Mouse (Mus musculus) MEL (cell line): ENCODE data around the gene Tnfaip2. TPM values are rescaled to one million over a fixed set of nuclear protein-coding genes. Genes with fewer than 3 reads are reported as not detected.

ENCODE experiments used
- DNase-seq: peaks from one replicate; pipeline ENCODE4 v3.0.0; 2011; ENCODE audit warnings: low read depth, low spot score
- H3K27ac ChIP-seq: 2 replicates; pipeline ENCODE4 v1.5.1; 2012; ENCODE audit warnings: low read depth, mild to moderate bottlenecking, control low read depth, low read length, moderate library complexity; ENCODE audit not compliant: control insufficient read depth
- H3K27me3 ChIP-seq, 2 experiments: fragments of 150-350 bp in 1 of 2; sonication (generic) in 1 of 2; 2 replicates each; pipeline ENCODE4 v1.6.1; 2012; ENCODE audit warnings: low read length in 2 of 2, mild to moderate bottlenecking in 2 of 2, improper control_type of control experiment in 1 of 2, moderate library complexity in 1 of 2; ENCODE audit not compliant: insufficient read depth in 2 of 2, control insufficient read depth in 1 of 2
- H3K36me3 ChIP-seq, 2 experiments: 2 replicates each; pipeline ENCODE4 v1.6.1; 2012 to 2014; ENCODE audit warnings: low read length in 2 of 2, improper control_type of control experiment in 1 of 2, inconsistent platforms in 1 of 2, mild to moderate bottlenecking in 1 of 2; ENCODE audit not compliant: insufficient read depth in 2 of 2, control insufficient read depth in 1 of 2
- H3K4me1 ChIP-seq, 2 experiments: fragments of 150-350 bp in 1 of 2; sonication (generic) in 1 of 2; 2 replicates each; pipeline ENCODE4 v1.6.1; 2012; ENCODE audit warnings: low read length in 2 of 2, improper control_type of control experiment in 1 of 2, mild to moderate bottlenecking in 1 of 2; ENCODE audit not compliant: insufficient read depth in 2 of 2, control insufficient read depth in 1 of 2
- H3K4me3 ChIP-seq, 2 experiments: fragments of 150-350 bp in 1 of 2; sonication (generic) in 1 of 2; 2 replicates each; pipeline ENCODE4 v1.5.1; 2012; ENCODE audit warnings: low read depth in 2 of 2, low read length in 2 of 2, mild to moderate bottlenecking in 2 of 2, moderate library complexity in 2 of 2, control low read depth in 1 of 2, improper control_type of control experiment in 1 of 2; ENCODE audit not compliant: control insufficient read depth in 1 of 2, insufficient read depth in 1 of 2
- H3K79me2 ChIP-seq: 2 replicates; pipeline ENCODE4 v1.6.1; 2012; ENCODE audit warnings: mild to moderate bottlenecking, low read length, moderate library complexity; ENCODE audit not compliant: control insufficient read depth, poor library complexity, insufficient read depth
- H3K9ac ChIP-seq: 2 replicates; pipeline ENCODE4 v1.6.1; 2012; ENCODE audit warnings: low read depth, mild to moderate bottlenecking, control low read depth, low read length, moderate library complexity; ENCODE audit not compliant: control insufficient read depth, poor library complexity, severe bottlenecking
- H3K9me3 ChIP-seq: fragments of 150-350 bp; sonication (generic); replicated peaks from 2 replicates; pipeline ENCODE4 v1.6.1; 2012; ENCODE audit warnings: mild to moderate bottlenecking, low read length, improper control_type of control experiment, moderate library complexity; ENCODE audit not compliant: insufficient read depth
- CHD1 ChIP-seq: IDR thresholded peaks from 2 replicates; pipeline ENCODE4 v1.6.1; 2012; ENCODE audit warnings: low read depth, mild to moderate bottlenecking, inconsistent platforms, low read length, improper control_type of control experiment
- CHD2 ChIP-seq: IDR thresholded peaks from 2 replicates; pipeline ENCODE4 v1.6.1; 2011; ENCODE audit warnings: low read length, improper control_type of control experiment
- CTCF ChIP-seq, 3 experiments: IDR thresholded peaks in 2 of 3; conservative IDR thresholded peaks in 1 of 3; 2 replicates each; pipeline ENCODE4 v1.5.1; 2011 to 2012; ENCODE audit warnings: low read length in 3 of 3, low read depth in 2 of 3, mild to moderate bottlenecking in 2 of 3, improper control_type of control experiment in 1 of 3, inconsistent platforms in 1 of 3, mixed read lengths in 1 of 3, moderate library complexity in 1 of 3; ENCODE audit not compliant: control insufficient read depth in 1 of 3, insufficient read depth in 1 of 3, poor library complexity in 1 of 3, severe bottlenecking in 1 of 3
- E2F4 ChIP-seq: IDR thresholded peaks from 2 replicates; pipeline ENCODE4 v1.6.1; 2011; ENCODE audit warnings: low read depth, low read length, improper control_type of control experiment, borderline replicate concordance
- ETS1 ChIP-seq: IDR thresholded peaks from 2 replicates; pipeline ENCODE4 v1.6.1; 2012; ENCODE audit warnings: low read depth, mild to moderate bottlenecking, inconsistent platforms, low read length, improper control_type of control experiment, moderate library complexity
- JUND ChIP-seq: IDR thresholded peaks from 2 replicates; pipeline ENCODE4 v1.6.1; 2011; ENCODE audit warnings: low read depth, mild to moderate bottlenecking, improper control_type of control experiment, low read length
- MAFK ChIP-seq: IDR thresholded peaks from 2 replicates; pipeline ENCODE4 v1.6.1; 2011; ENCODE audit warnings: low read depth, mild to moderate bottlenecking, low read length, improper control_type of control experiment, borderline replicate concordance
- MAX ChIP-seq: IDR thresholded peaks from 2 replicates; pipeline ENCODE4 v1.6.1; 2011; ENCODE audit warnings: low read length, improper control_type of control experiment
- MAZ ChIP-seq: IDR thresholded peaks from 2 replicates; pipeline ENCODE4 v1.6.1; 2012; ENCODE audit warnings: low read depth, mild to moderate bottlenecking, inconsistent platforms, low read length, improper control_type of control experiment
- MXI1 ChIP-seq: IDR thresholded peaks from 2 replicates; pipeline ENCODE4 v1.6.1; 2011; ENCODE audit warnings: mild to moderate bottlenecking, low read depth, low read length, improper control_type of control experiment
- MYB ChIP-seq: IDR thresholded peaks from 2 replicates; pipeline ENCODE4 v1.6.1; 2011; ENCODE audit warnings: mild to moderate bottlenecking, low read depth, low read length, improper control_type of control experiment
- NELFE ChIP-seq: IDR thresholded peaks from 2 replicates; pipeline ENCODE4 v1.6.1; 2011; ENCODE audit warnings: low read depth, low read length, improper control_type of control experiment
- POLR2A ChIP-seq, 2 experiments: IDR thresholded peaks; 2 replicates each; pipeline ENCODE4 v1.6.1; 2011 to 2012; ENCODE audit warnings: low read length in 2 of 2, mild to moderate bottlenecking in 2 of 2, control low read depth in 1 of 2, improper control_type of control experiment in 1 of 2, low read depth in 1 of 2, moderate library complexity in 1 of 2; ENCODE audit not compliant: control insufficient read depth in 1 of 2, insufficient read depth in 1 of 2, poor library complexity in 1 of 2
- POLR2AphosphoS5 ChIP-seq: IDR thresholded peaks from 2 replicates; pipeline ENCODE4 v1.6.1; 2012; ENCODE audit warnings: low read depth, borderline replicate concordance, mild to moderate bottlenecking, inconsistent platforms, low read length, moderate library complexity, mixed read lengths
- TAL1 ChIP-seq: IDR thresholded peaks from 2 replicates; pipeline ENCODE4 v1.6.1; 2012; ENCODE audit warnings: mild to moderate bottlenecking, inconsistent platforms, low read length, moderate library complexity, mixed read lengths
- TCF12 ChIP-seq: IDR thresholded peaks from 2 replicates; pipeline ENCODE4 v1.6.1; 2014; ENCODE audit warnings: low read depth, mild to moderate bottlenecking, inconsistent platforms, low read length, improper control_type of control experiment, moderate library complexity
- USF1 ChIP-seq: IDR thresholded peaks from 2 replicates; pipeline ENCODE4 v1.6.1; 2014; ENCODE audit warnings: low read depth, mild to moderate bottlenecking, inconsistent platforms, low read length, improper control_type of control experiment, moderate library complexity
- USF2 ChIP-seq, 2 experiments: IDR thresholded peaks; 2 replicates each; pipeline ENCODE4 v1.6.1; 2011 to 2012; ENCODE audit warnings: improper control_type of control experiment in 2 of 2, low read length in 2 of 2, borderline replicate concordance in 1 of 2, inconsistent platforms in 1 of 2, low read depth in 1 of 2, mild to moderate bottlenecking in 1 of 2; ENCODE audit not compliant: insufficient read depth in 1 of 2
- ZC3H11A ChIP-seq: IDR thresholded peaks from 2 replicates; pipeline ENCODE4 v1.6.1; 2012; ENCODE audit warnings: low read depth, mild to moderate bottlenecking, inconsistent platforms, low read length, improper control_type of control experiment
- ZNF384 ChIP-seq: IDR thresholded peaks from 2 replicates; pipeline ENCODE4 v1.6.1; 2012; ENCODE audit warnings: low read depth, mild to moderate bottlenecking, inconsistent platforms, low read length, improper control_type of control experiment
- polyA plus RNA-seq, 2 experiments: library from polyadenylated mRNA; stranded (reverse) in 1 of 2; unstranded in 1 of 2; fragments of >175 nt in 1 of 2; fragments of >200 nt in 1 of 2; gene quantifications; 2 replicates each; pipeline versions ENCODE4 v1.2.1 to v1.2.4; 2012; ENCODE audit warnings: low replicate concordance in 2 of 2, low read depth in 1 of 2; ENCODE audit not compliant: insufficient read length in 2 of 2, insufficient read depth in 1 of 2, missing spikeins in 1 of 2
- total RNA-seq: library from RNA; depleted of rRNA; stranded (reverse); fragments of 300-350 nt; gene quantifications from 2 replicates; pipeline ENCODE4 v1.2.3, GENCODE M21; 2012

The Tnfaip2 gene
- total and polyA plus RNA-seq, 3 experiments: 51.4 to 77.2 (median 66.8) TPM

GRCm38 (mm10) chr12:111432097-111432496 is 10.2 kb upstream of the Tnfaip2 start:
- Histone ChIP-seq H3K27me3 (no peaks in the 10 kb centered on the region), H3K9me3 (no peaks in the 10 kb centered on the region), H3K36me3 (peaks cover 0 to 27% of the 10 kb centered on the region in 2 experiments; a peak in 2 of 4 replicates), H3K27ac (no peak overlapping the region), H3K4me1 (peaks cover 18 to 50% of the 10 kb centered on the region in 2 experiments), H3K9ac (no peak overlapping the region), H3K4me3 (no peak overlapping the region), H3K79me2 (no peaks in the 10 kb centered on the region; the same call in 1 of the 2 replicates)
- 0 out of 2 replicates have a peak, but pooled peaks have one; percentile 15 for TF ChIP-seq MAZ
- no peak for TF ChIP-seq MYB
- DNase-seq: peak; percentile 65

DNA sequence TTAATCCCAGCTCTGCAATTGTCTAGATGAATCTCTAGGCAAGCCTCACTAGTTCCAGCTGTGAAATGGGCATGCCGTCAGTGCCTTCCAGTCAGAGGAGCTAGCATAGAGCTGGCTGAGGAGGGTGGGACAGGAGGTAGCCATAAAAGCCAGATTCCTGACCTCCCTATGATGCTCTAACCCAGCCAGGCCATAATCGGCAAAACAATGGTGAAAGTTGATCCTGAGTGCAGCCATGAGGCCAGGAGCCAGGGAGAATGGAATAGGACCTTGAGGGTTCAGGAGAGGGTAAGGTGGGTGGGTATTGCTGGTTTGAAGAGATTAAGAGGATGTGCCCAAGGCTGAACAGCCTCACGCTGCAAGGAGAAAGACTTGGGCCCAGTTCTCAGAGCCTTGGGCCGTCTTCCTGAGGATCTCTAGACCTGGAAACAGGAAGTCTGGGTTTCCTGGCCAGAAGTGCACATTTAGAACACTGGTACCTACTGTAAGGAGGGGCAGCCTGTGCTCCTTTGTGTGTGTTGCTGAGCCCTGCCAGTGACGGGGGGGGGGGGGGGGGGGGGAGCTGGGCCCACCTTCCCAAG is 9.4 kb upstream of the Tnfaip2 start:
- DNase-seq: peak; percentile 35
- no peak overlapping the region for H3K27ac ChIP-seq
- no peak for TF ChIP-seq MAX
- no peak for TF ChIP-seq ETS1
- no peak for TF ChIP-seq CTCF (IDR thresholded peaks at IDR 0.05 in 2 of 3, conservative IDR thresholded peaks at IDR 0.05 in 1 of 3; ENCODE audit: control insufficient read depth in 1 of 3, insufficient read depth in 1 of 3, low read depth in 2 of 3, low read length in 3 of 3, poor library complexity in 1 of 3, severe bottlenecking in 1 of 3)
- no peak for TF ChIP-seq MXI1
- no peak for TF ChIP-seq CHD1
- no peak for TF ChIP-seq POLR2AphosphoS5
- TF ChIP-seq ZNF384: no peak
- no peak for TF ChIP-seq CHD2
- TF ChIP-seq TCF12: no peak
- TF ChIP-seq JUND: no peak
- no peak for TF ChIP-seq MAFK
- no peak for TF ChIP-seq TAL1
- TF ChIP-seq POLR2A (IDR thresholded peaks at IDR 0.05; ENCODE audit: control insufficient read depth in 1 of 2, insufficient read depth in 1 of 2, low read depth in 1 of 2, low read length in 2 of 2, poor library complexity in 1 of 2): no peak
- no peak for TF ChIP-seq E2F4
- TF ChIP-seq MAZ: no peak
- TF ChIP-seq USF1: no peak
- no peak for TF ChIP-seq USF2 (IDR thresholded peaks at IDR 0.05; ENCODE audit: borderline replicate concordance in 1 of 2, insufficient read depth in 1 of 2, low read depth in 1 of 2, low read length in 2 of 2)
- TF ChIP-seq ZC3H11A: no peak
- no peak for TF ChIP-seq NELFE
- TF ChIP-seq, all 39 proteins: peak for 0
- no peaks in the 10 kb centered on the region for H3K9me3 ChIP-seq
- H3K79me2 ChIP-seq: no peaks in the 10 kb centered on the region; the same call in 1 of the 2 replicates
- no peak overlapping the region for H3K9ac ChIP-seq
- H3K36me3 ChIP-seq: peaks cover 0 to 33% of the 10 kb centered on the region in 2 experiments; a peak in 2 of 4 replicates
- H3K27me3 ChIP-seq: no peaks in the 10 kb centered on the region
- no peak overlapping the region for H3K4me3 ChIP-seq
- peaks cover 24 to 58% of the 10 kb centered on the region in 2 experiments for H3K4me1 ChIP-seq
